Mouse (Mus musculus) lung, adult 2 months (tissue): ENCODE results near the gene Ubp1.

Experiments
- CTCF ChIP-seq: fragments of 200-500 bp; IDR thresholded peaks from 2 replicates; pipeline ENCODE4 v1.5.1; 2011; ENCODE audit warnings: mild to moderate bottlenecking, low read length, control low read depth; ENCODE audit not compliant: insufficient read depth
- POLR2A ChIP-seq: fragments of 200-500 bp; IDR thresholded peaks from 2 replicates; pipeline ENCODE4 v1.6.1; 2011; ENCODE audit warnings: low read depth, mild to moderate bottlenecking, control low read depth, low read length, borderline replicate concordance; ENCODE audit errors: extremely low read depth

DNA sequence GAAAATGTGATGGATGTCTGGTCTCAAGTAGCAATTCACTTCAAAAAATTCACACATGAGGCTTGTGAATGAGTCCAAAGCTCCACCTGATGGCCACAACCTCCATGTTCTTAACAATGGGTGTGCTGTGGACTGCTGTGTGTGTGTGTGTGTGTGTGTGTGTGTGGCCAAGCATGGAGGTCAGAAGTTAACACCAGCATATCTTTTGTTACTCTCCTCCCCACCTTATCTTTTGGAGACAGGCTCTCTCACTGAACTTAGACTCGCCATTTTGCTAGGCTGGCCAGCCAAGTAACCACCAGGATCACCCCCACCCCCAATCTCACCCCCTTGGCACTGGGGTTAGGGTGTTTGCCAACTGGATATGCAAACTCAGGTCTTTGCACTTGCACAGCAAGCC lies 83.3 kb downstream of the Ubp1 start:
- TF ChIP-seq POLR2A (no peak), CTCF (no peak)
